Mouse (Mus musculus) heart, adult 2 months (tissue): ENCODE data around the gene Kiz.

Source experiments
- EP300 ChIP-seq: fragments of 200-500 bp; IDR thresholded peaks from 2 replicates; pipeline ENCODE4 v1.6.1; 2011; ENCODE audit warnings: low read depth, low read length, control low read depth; ENCODE audit not compliant: insufficient read depth
- POLR2A ChIP-seq: fragments of 200-500 bp; IDR thresholded peaks from 2 replicates; pipeline ENCODE4 v1.6.1; 2011; ENCODE audit warnings: mild to moderate bottlenecking, low read depth, low read length, control low read depth; ENCODE audit not compliant: insufficient read depth

DNA sequence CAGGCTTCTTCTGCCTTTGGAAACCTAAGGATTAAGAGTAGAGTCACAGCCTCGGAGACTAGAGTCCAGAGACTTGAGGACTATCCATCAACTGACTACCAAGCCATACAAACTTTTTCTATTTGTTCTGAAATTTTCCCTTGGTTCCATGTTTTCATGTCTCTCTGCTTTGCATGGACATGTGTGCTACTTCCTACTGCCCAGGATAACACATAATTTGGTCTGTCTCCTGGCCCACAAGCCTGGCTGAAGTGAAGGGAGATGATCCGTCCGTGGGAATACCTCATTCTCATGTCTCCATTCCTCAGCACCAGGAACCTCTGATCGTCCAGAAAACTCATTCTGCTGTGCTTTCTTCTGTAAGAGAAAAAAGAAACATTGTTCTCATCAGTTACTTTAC lies 27.7 kb upstream of the Kiz start:
- TF ChIP-seq POLR2A, result no peak
- no peak for TF ChIP-seq EP300
